Mouse (Mus musculus) adrenal gland, postnatal 14 days (tissue): Measurements from ENCODE around the gene Ccdc137. TPM values are rescaled to one million over a fixed set of nuclear protein-coding genes. Genes with fewer than 3 reads are reported as not detected.

Experiments
- DNase-seq: peaks from one replicate; pipeline ENCODE4 v3.0.0; 2021; ENCODE audit warnings: mixed read lengths
- total RNA-seq: library from RNA; stranded (reverse); gene quantifications from 2 replicates; pipeline ENCODE4 v1.2.3, GENCODE M21; 2021

Gene Ccdc137
- total RNA-seq, 1 experiment from 2014 or later: 20.6 TPM

GRCm38 (mm10) chr11:120498891-120499290 is 41.0 kb downstream of the Ccdc137 start:
- DNase-seq: no peak

GRCm38 (mm10) chr11:120499894-120500293 is 42.0 kb downstream of the Ccdc137 start:
- no peak for DNase-seq

- no peak for DNase-seq
These were observed 42.4 kb downstream of the Ccdc137 start for GRCm38 (mm10) chr11:120500357-120500756.

- no peak for DNase-seq
These were observed 43.1 kb downstream of the Ccdc137 start for GRCm38 (mm10) chr11:120501018-120501417.

GRCm38 (mm10) chr11:120501701-120502100 is 43.8 kb downstream of the Ccdc137 start:
- no peak for DNase-seq

- DNase-seq: no peak
These were observed 47.7 kb downstream of the Ccdc137 start for GRCm38 (mm10) chr11:120505661-120506060.

DNA sequence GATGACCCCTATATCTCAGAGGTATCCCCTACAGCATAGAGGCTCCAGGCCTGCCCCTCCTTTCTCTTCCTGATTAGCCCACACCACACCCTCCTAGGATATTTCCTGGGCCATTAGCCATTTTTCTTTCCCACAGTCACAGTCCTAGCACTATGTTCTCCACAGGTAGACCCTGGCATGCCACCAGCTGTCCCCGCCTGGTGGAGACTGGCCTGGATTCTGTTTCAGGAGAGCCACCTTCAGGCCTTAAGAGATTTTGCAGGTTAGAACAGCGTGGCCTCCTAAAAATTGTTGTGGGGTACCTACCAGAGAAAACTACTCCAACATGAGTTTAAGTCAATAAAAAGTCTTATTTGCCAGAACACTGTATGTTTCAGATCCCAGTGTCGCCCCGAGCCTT is 49.0 kb downstream of the Ccdc137 start:
- no peak for DNase-seq

- no peak for DNase-seq
These were observed 49.8 kb downstream of the Ccdc137 start for GRCm38 (mm10) chr11:120507611-120508289.

DNA sequence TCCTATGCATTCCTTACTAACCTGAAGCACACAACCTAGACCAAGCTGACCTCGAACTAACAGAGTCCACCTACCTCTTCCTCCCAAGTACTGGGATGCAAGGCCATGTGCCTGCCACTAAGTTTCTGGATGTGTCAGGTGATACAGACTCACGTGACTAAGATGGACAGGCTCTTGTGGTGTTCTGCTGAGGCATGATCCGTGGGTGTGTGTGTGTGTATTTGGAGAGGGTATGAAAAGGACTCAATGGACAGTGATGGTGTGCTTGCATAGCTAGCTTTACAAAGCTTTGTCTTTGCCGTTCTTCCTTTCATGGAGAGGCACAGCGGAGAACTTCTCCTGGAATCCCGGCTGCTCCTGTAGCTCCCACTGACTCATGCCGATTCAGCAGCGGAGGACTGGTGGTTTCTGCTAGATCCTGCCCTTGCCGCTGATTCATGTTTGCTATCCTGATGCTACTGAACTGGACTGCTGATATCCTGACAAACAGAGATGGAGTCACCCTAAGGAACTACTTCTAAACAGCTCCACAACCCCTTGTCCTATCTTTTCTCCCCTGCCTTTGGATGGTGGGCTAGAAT is 50.5 kb downstream of the Ccdc137 start:
- peak; percentile 51 for DNase-seq

GRCm38 (mm10) chr11:120509940-120510339 is 52.0 kb downstream of the Ccdc137 start:
- DNase-seq: no peak

DNA sequence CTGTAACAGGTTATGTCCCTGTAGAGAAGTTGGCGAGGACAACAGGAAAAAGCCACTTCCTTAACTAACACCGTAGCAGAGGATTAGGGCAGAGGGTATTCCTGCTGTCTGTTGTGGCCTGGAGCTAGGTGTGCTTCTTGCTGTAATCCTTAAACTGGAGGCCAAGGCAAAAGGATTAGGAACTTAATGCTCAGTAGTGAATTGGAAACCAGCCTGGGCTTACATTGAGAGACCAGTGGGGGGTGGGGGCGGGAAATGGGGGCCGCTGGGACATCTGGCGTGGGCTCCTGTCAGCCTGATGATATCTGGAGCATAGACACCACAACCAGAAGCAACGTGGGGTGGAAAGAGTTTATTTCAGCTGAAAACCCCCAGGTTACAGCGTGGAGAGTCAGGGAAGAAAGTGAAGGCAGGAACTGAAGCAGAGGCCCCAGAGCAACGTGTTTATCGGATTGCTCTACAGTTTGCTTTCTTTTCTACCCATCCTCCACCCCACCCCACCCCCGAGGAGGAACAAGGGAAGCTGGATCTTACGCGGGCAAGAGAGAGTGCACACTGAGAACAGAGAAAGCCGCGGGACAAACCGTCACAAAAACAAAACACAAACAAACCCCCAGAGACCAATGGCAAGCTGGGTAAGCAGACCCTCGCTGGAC is 52.6 kb downstream of the Ccdc137 start:
- DNase-seq: no peak

- DNase-seq: peak; percentile 73
These were observed 55.0 kb downstream of the Ccdc137 start for GRCm38 (mm10) chr11:120512790-120513453.

Other genes with a start within 250 kb of the Ccdc137 start
- 12.4 and 17.2 TPM in 2 replicates for gene Bahcc1, start 225.2 kb upstream of the Ccdc137 start, total RNA-seq
- 1,064 and 1,109 TPM in 2 replicates for gene Actg1, start 109.6 kb upstream of the Ccdc137 start, total RNA-seq
- 0.37 and 0.71 TPM in 2 replicates for gene Fscn2, start 96.6 kb upstream of the Ccdc137 start, total RNA-seq
- 18.7 and 24.6 TPM in 2 replicates for gene Faap100, start 79.4 kb upstream of the Ccdc137 start, total RNA-seq
- gene Nploc4, start 20.4 kb upstream of the Ccdc137 start, total RNA-seq: 73.8 and 82.5 TPM in 2 replicates
- gene Tspan10, start 15.5 kb upstream of the Ccdc137 start, total RNA-seq: 2.3 and 4.7 TPM in 2 replicates
- gene Pde6g, start 4.6 kb upstream of the Ccdc137 start, total RNA-seq: 0.33 TPM in 1 of 2 replicates, not detected in the other
- gene Oxld1, start within 50 bp of the Ccdc137 start, total RNA-seq: 53.9 and 58.6 TPM in 2 replicates
- 19.6 and 23.4 TPM in 2 replicates for gene Arl16, start 9.5 kb downstream of the Ccdc137 start, total RNA-seq
- 161 TPM in 2 replicates for gene Mrpl12, start 26.5 kb downstream of the Ccdc137 start, total RNA-seq
- 50.7 and 64.4 TPM in 2 replicates for gene Slc25a10, start 33.7 kb downstream of the Ccdc137 start, total RNA-seq
- gene Gcgr, start 72.6 kb downstream of the Ccdc137 start, total RNA-seq: 2.3 and 11.7 TPM in 2 replicates
- 52.6 and 67.9 TPM in 2 replicates for gene Mcrip1, start 91.6 kb downstream of the Ccdc137 start, total RNA-seq
- gene Ppp1r27, start 93.0 kb downstream of the Ccdc137 start, total RNA-seq: 0.48 TPM in 1 of 2 replicates, not detected in the other
- 449 and 479 TPM in 2 replicates for gene P4hb, start 115.1 kb downstream of the Ccdc137 start, total RNA-seq
- 268 and 310 TPM in 2 replicates for gene Arhgdia, start 123.5 kb downstream of the Ccdc137 start, total RNA-seq
- gene Alyref, start 140.2 kb downstream of the Ccdc137 start, total RNA-seq: 120 and 128 TPM in 2 replicates
- 68.3 and 69.0 TPM in 2 replicates for gene Anapc11, start 140.3 kb downstream of the Ccdc137 start, total RNA-seq
- gene Npb, start 150.4 kb downstream of the Ccdc137 start, total RNA-seq: 1.6 TPM in 1 of 2 replicates, not detected in the other
- 148 and 187 TPM in 2 replicates for gene Pcyt2, start 159.8 kb downstream of the Ccdc137 start, total RNA-seq
- gene Sirt7, start 167.1 kb downstream of the Ccdc137 start, total RNA-seq: 37.1 and 39.7 TPM in 2 replicates
- 51.8 and 55.3 TPM in 2 replicates for gene Mafg, start 175.5 kb downstream of the Ccdc137 start, total RNA-seq
- 1.6 TPM in 2 replicates for gene Pycr1, start 185.7 kb downstream of the Ccdc137 start, total RNA-seq
- gene Myadml2, start 190.0 kb downstream of the Ccdc137 start, total RNA-seq: 0.94 TPM in 1 of 2 replicates, not detected in the other
- 8.3 and 11.2 TPM in 2 replicates for gene Notum, start 203.1 kb downstream of the Ccdc137 start, total RNA-seq
- gene Aspscr1, start 214.9 kb downstream of the Ccdc137 start, total RNA-seq: 69.4 and 71.3 TPM in 2 replicates